Mouse (Mus musculus): ENCODE data around the gene Eef2.

- TF ChIP-seq CHD2 (IDR thresholded peaks at IDR 0.05; ENCODE audit: low read length) (no peak), HCFC1 (IDR thresholded peaks at IDR 0.05; ENCODE audit: low read depth, low read length) (no peak), CTCF (conservative IDR thresholded peaks at IDR 0.05 in 1 of 2, IDR thresholded peaks at IDR 0.05 in 1 of 2; ENCODE audit: low read depth in 2 of 2, low read length in 2 of 2) (no peak), ELF1 (IDR thresholded peaks at IDR 0.05; ENCODE audit: low read depth, low read length) (no peak), MAFK (IDR thresholded peaks at IDR 0.05; ENCODE audit: insufficient replicate concordance, low read length) (no peak), ZNF384 (IDR thresholded peaks at IDR 0.05; ENCODE audit: low read depth, low read length) (no peak), EP300 (IDR thresholded peaks at IDR 0.05; ENCODE audit: low read length) (no peak), TCF12 (IDR thresholded peaks at IDR 0.05; ENCODE audit: low read depth, low read length) (no peak)
Measured at GRCm38 (mm10) chr10:81191342-81191982, 15.0 kb downstream of the Eef2 start.
